Mouse (Mus musculus) urinary bladder, postnatal 36 days (tissue): ENCODE results near the gene Ndufs6.

ENCODE experiments used
- DNase-seq, 2 experiments: peaks; one replicate each; pipeline ENCODE4 v3.0.0; 2022; ENCODE audit warnings: low spot score in 2 of 2, mixed read lengths in 1 of 2

The Ndufs6 gene

GRCm38 (mm10) chr13:73327827-73328698 is at the start of gene Ndufs6, which contains the start of gene Mrpl36:
Gene Ndufs6, minus strand, starts transcription at chr13:73328542.
Gene Mrpl36, plus strand, starts transcription at chr13:73328513.
- DNase-seq: peak; percentile 88 to 90

GRCm38 (mm10) chr13:73377637-73378036 is 49.3 kb upstream of the Ndufs6 start:
- DNase-seq: no peak

GRCm38 (mm10) chr13:73374612-73375011 is 46.3 kb upstream of the Ndufs6 start:
- no peak for DNase-seq

DNA sequence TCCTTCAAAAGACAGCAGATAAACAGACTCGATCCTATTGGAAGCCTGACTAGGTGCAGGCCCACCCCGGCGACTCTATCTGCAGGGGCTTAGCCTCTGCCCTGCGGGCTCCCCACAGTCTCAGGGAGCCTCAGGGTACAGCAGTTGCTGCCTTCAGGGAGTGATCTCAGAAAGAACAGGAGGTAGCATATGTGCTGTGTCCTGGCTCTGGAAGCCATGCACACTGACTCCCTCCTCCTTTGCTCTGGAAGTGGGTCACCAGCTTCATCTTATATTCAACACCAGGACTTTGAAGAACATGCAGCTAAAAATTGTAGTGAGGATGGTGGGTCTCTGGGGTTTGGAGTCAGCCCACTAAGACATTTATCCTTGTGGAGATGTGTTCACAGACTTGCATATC is 45.0 kb upstream of the Ndufs6 start:
- no peak for DNase-seq

DNA sequence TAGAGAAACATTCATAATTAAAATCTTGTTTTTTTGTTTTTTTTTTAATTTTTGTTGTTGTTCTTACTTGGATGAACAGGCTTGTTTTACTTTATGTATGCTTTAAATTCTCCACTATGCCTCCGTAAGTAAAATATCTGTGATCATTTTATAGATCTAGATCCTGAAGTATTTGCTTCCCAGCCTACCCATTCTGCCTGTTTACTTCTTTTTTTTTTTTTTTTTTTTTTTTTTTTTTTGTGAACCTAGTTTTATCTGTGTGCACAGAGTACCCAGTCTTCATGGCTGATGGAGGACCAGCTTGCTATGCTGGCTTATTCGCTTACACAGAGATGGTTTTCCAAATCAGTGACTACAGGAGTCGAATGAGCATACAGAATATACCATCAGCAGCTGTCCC is 28.8 kb upstream of the Ndufs6 start:
- DNase-seq: no peak

GRCm38 (mm10) chr13:73352491-73352890 is 24.1 kb upstream of the Ndufs6 start:
- DNase-seq: no peak

DNA sequence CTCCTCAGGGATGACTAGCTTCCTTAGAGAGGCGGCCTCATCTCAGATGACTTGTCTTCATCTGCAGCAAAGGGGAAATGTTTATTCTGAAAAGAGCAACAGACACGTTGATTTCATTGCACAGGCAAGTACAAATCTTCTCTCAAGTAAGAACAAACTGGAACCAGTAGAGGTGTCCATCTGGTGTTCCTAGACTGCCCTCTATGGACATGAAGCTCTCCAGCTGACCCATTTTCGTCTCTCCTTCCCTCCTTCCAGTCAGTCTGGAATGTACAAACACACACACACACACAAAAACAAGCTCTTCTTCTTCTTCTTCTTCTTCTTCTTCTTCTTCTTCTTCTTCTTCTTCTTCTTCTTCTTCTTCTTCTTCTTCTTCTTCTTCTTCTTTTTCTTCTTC is 23.6 kb upstream of the Ndufs6 start:
- no peak for DNase-seq

GRCm38 (mm10) chr13:73350741-73351140 is 22.4 kb upstream of the Ndufs6 start:
- no peak for DNase-seq

DNA sequence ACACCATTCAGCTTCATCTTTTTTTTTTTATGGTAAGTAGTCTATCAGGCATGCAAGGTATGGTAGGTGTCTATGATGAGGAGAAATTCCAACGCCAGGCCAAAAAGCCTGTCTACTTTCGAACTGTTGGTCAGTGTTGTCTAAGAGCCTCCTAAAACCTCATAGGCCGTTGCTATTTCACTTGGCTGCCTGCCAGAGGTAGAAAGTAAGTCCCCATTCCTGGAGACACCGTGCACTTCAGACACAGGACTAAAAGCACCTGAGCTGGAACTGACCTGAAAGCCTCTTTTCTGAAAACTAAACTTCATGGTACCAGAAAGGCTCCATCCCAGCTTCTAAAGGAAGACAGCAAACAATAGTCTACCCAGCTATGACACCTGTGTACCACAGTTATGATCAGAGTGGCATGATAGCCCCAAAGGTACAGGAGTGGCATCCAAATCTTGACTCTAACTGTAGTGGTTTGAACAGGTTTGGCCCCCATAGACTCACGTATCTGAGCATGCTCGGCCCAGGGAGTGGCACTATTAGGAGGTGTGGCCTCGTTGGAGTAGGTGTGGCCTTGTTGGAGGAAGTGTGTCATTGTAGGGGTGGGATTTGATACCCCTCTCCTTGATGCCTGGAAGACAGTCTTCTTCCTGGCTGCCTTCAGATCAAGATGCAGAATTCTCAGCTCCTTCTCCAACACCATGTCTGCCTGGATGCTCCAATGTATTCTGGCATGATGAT is 19.7 kb upstream of the Ndufs6 start:
- DNase-seq: no peak

GRCm38 (mm10) chr13:73347171-73347570 is 18.8 kb upstream of the Ndufs6 start:
- no peak for DNase-seq

GRCm38 (mm10) chr13:73346743-73347142 is 18.4 kb upstream of the Ndufs6 start:
- no peak for DNase-seq

DNA sequence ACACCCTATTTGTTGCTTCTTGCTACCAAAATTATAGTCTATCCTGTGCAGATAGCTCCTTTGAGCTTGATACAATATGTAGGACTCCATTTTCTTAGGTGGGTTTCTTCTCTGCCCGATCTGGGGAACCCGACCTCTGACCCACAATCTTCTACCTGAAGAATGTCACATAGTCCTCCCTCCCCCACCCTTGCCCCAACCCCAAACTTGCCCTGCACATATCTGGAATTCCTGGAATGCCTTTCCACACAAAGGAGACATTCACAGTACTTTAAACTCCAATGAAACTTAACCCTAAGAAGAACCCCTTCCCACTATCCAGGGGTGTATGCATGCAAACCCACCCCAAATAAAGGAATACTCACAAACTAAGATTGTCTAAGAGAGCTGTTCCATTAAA is 17.8 kb upstream of the Ndufs6 start:
- DNase-seq: no peak

- no peak for DNase-seq
Measured at GRCm38 (mm10) chr13:73345102-73345890, 17.0 kb upstream of the Ndufs6 start.

DNA sequence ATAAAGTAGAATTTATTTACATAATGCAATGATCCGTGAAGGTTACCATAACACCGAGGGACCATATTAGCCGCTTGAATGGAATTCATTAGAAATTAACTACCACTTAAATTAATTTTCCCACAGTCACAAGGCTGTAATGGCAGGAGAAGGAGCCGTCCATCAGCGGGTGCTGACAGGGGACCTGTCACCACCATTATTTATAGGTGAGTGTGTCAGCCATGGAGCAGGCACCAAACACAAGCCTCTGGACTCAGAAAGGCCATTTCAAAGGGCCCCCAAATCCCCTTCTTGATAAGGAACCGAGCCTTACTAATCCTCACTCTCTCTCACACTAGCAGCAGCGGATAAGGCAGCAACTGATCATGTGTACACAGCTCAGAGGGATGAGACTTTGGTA is 8.4 kb upstream of the Ndufs6 start:
- no peak for DNase-seq

DNA sequence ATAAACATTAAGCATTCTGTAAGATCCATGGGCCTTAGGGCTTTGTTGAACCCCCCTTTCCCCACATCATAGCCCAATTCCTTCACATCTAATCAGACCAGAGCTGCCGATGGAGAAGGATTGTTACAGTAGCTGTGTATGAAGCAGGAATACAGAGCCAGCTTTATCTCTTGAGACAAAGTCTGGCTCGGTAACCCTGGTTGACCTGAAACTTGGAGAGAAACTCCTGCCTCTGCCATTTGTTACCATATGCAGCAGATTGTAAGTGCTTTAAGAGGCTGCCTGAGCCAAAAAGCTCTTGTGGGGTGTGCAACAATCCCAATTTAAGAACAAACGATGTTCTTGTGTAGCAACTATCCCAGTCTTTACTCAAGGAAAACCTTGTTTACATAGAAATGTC is 3.4 kb upstream of the Ndufs6 start:
- no peak for DNase-seq

DNA sequence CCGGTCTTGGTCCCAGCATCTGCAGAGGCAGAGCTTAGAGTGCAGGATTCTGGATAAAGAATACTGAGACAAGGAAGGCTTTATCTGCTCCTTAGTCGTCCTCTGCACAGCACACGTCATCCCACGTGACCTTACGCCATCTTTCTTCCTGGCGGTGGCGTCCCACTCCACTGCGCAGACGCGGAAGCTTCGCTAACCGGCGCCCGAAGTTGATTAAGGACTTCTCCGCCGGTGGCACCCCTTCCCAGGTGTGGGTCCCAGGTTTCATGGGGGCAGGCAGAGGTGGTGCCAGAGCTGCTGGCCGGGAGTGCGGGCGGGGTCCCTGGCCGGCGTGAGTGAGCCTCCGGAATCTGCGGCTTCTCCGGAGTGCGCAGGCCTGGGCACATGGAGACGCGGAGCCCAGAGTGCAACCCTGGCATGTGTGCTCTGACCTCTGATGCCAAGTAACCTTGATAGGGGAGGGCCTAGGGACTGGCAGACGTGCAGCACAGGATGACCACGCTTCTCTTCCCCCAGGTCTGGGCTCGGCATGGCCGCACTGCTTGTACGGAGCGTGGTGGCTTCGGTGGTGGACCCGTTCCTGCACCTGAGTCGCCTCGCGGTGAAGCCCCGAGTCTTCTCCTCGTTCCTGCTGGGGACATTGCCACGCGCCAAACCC is 2.6 kb upstream of the Ndufs6 start:
- peak; percentile 81 to 91 for DNase-seq

DNA sequence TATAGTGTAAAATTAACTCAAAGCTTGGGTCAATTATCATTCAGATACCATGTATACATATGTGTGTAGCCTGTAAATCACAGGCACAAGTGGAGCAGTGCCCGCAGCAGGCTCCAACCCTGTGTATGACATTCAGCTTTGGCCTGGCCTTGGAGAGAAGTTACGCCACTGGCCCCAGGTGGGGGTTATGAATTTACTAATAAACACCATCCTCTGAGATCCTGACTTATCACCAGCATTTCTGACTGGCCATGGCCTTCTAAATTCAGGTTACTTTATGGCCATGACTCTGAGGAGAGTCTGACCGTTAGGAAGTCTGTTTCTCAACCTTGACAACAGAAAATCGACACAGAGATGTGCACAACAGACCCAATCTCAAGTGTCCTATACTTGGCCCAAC is 4.9 kb downstream of the Ndufs6 start:
- no peak for DNase-seq

DNA sequence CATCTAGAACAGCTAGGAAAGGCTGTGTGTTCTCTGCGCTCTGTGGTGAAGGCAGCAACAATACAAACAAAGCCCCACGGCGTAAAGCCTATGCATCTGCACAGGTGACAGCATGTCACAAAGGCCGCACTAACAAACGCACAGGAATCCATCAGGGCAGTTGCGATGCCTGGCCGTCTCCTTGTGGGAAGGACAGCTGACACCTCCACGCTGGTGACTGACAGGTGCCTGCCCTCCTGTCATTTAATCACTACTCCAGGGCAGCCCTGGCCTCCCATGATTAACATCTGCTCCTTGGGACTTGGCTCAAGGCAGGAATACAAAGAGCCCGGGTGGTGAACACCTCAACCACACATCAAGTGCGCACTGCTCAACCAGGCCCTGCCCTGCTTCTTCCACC is 5.7 kb downstream of the Ndufs6 start:
- no peak for DNase-seq

- DNase-seq: no peak
Measured at GRCm38 (mm10) chr13:73320048-73320447, 8.3 kb downstream of the Ndufs6 start.

DNA sequence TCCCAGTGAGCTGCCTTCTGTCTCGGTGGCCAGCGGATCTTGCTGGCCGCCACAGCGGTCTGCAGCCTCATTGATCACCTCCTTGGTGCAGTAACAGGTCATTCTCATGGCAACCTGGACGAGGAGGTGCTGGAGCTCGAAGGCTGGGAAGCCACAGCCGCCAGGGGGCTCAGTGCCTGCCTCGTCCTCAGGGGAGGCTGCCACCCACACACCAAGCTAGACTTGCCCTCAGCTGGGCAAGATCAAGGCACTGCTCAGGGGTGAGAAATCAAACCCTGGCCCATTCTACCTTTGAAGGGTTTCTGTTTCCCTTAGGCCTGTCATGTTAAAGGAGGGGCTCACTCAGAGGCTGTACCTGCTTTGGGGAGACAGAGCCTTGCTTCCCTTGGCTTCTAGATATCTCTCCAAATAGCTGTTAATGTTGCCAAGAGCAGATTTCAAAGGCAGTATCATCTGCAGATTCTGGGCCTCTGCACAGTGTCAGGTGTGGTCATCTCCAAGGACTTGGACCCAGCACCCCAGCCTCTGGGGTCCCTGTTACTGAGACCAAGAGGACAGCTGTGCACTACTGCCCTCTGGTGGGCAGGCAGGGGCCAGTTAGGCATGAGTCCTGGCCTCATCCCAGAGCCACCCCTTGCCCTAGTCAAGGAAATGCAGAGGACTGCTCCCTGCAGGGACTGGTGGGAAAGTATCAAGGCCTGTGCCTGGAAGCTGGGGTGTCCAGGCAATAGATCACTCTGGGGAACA is 18.0 kb downstream of the Ndufs6 start:
- peak; percentile 23 to 26 for DNase-seq

- no peak for DNase-seq
Measured at GRCm38 (mm10) chr13:73306430-73306829, 21.9 kb downstream of the Ndufs6 start.
